Mouse (Mus musculus) liver, embryonic 15.5 days (tissue): ENCODE measurements around the gene Defb41. TPM values are rescaled to one million over a fixed set of nuclear protein-coding genes. Genes with fewer than 3 reads are reported as not detected.
"Not testable (repeated sequence)": the region's sequence is repeated elsewhere in the genome, so short reads cannot be mapped to it uniquely, and the experiment has no call there.

Source experiments
- ATAC-seq: fragments of 200-750 bp; cut with Nextera tagmentation; 2 replicates; pipeline ENCODE4 v1.8.0; 2017; ENCODE audit warnings: moderate number of reproducible peaks, mild to moderate bottlenecking, moderate library complexity; ENCODE audit not compliant: insufficient read depth
- H3K27ac ChIP-seq: fragments of 300-500 bp; sonication (generic); replicated peaks from 2 replicates; pipeline ENCODE4 v1.5.1; 2015; ENCODE audit warnings: mild to moderate bottlenecking, inconsistent platforms
- H3K27me3 ChIP-seq: fragments of 300-500 bp; sonication (generic); 2 replicates; pipeline ENCODE4 v1.6.1; 2015; ENCODE audit warnings: mild to moderate bottlenecking, inconsistent platforms
- H3K36me3 ChIP-seq: fragments of 300-500 bp; sonication (generic); replicated peaks from 2 replicates; pipeline ENCODE4 v1.6.1; 2015; ENCODE audit warnings: moderate library complexity, mild to moderate bottlenecking, inconsistent platforms
- H3K4me1 ChIP-seq: fragments of 300-500 bp; sonication (generic); replicated peaks from 2 replicates; pipeline ENCODE4 v1.6.1; 2015; ENCODE audit warnings: inconsistent platforms
- H3K4me2 ChIP-seq: fragments of 300-500 bp; sonication (generic); 2 replicates; pipeline ENCODE4 v1.6.1; 2015; ENCODE audit warnings: moderate library complexity, mild to moderate bottlenecking, inconsistent platforms
- H3K4me3 ChIP-seq: fragments of 300-500 bp; sonication (generic); replicated peaks from 2 replicates; pipeline ENCODE4 v1.5.1; 2015; ENCODE audit warnings: mild to moderate bottlenecking, inconsistent platforms
- H3K9ac ChIP-seq: fragments of 300-500 bp; sonication (generic); 2 replicates; pipeline ENCODE4 v1.6.1; 2015; ENCODE audit warnings: moderate library complexity, mild to moderate bottlenecking, inconsistent platforms
- H3K9me3 ChIP-seq: fragments of 300-500 bp; sonication (generic); replicated peaks from 2 replicates; pipeline ENCODE4 v1.6.1; 2016; ENCODE audit warnings: inconsistent platforms
- WGBS: fragments of 180-500 bp; shearing (Covaris S2); methylation state at CpG from one replicate; pipeline ENCODE4 v1.1.7; 2015; ENCODE audit warnings: mixed read lengths; ENCODE audit not compliant: insufficient replicate concordance; 5-methylcytosine and 5-hydroxymethylcytosine counted together
- polyA plus RNA-seq: library from polyadenylated mRNA; unstranded; fragments of >200 nt; fragmentation: Nextera tagmentation; extraction: Ambion mirVana; gene quantifications from 2 replicates; pipeline ENCODE4 v1.2.1, GENCODE M21; 2015

Gene Defb41
- polyA plus RNA-seq, result not detected in 2 replicates

DNA sequence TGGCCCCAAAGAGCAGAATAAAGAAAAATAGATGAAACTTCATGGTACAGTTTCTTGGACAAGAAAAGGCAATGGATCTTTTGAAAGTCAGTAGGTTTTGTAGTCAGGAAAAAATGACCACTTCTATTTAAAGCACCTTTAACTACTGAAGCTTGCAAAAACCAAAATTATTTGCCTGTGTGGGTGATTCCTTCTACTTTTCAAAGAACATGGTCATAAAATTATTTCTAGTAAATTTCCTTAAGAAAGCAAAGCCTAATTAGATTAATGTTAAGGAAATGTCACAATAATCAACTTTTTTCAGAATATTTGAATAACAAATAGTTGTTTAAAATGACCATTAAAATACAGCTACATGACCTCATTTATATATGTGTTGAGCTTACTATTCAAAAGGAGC, at the start of gene Defb41:
Defb41 (minus strand) TSS at position 101 of the 400 bp plus-strand sequence.
- Histone ChIP-seq H3K4me3 (no peak within 1 kb of the TSS), H3K9ac (no peak within 1 kb of the TSS), H3K4me1 (no peaks in the 10 kb centered on the region), H3K4me2 (no peak within 1 kb of the TSS), H3K27ac (no peak within 1 kb of the TSS), H3K36me3 (no peaks in the 10 kb centered on the region), H3K27me3 (no peaks in the 10 kb centered on the region), H3K9me3 (no peaks in the 10 kb centered on the region)
- no peak for ATAC-seq

DNA sequence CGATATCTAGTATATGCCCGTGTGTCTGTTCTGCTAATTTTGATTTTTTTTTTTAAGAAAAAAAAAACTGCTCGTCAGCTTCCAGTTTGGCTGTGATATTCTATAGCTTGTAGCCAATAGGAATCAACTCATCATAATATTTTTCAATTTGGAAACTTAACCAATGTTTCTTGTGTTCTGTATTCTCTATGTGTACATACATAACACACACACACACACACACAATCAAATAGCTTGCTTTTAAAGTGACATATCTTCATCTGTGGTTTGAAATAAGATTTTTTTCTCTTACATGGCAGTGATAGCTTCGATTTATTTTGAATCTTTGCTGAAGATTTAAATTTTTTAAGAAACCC, 43.5 kb upstream of the Defb41 start:
- Histone ChIP-seq H3K4me1 (no peaks in the 10 kb centered on the region), H3K27me3 (no peaks in the 10 kb centered on the region), H3K27ac (no peak overlapping the region), H3K36me3 (no peaks in the 10 kb centered on the region), H3K9ac (no peak overlapping the region), H3K9me3 (no peaks in the 10 kb centered on the region), H3K4me2 (no peak overlapping the region), H3K4me3 (no peak overlapping the region)
- 62% methylated on average over 4 of the region's 4 CpGs for WGBS
- ATAC-seq, result no peak

DNA sequence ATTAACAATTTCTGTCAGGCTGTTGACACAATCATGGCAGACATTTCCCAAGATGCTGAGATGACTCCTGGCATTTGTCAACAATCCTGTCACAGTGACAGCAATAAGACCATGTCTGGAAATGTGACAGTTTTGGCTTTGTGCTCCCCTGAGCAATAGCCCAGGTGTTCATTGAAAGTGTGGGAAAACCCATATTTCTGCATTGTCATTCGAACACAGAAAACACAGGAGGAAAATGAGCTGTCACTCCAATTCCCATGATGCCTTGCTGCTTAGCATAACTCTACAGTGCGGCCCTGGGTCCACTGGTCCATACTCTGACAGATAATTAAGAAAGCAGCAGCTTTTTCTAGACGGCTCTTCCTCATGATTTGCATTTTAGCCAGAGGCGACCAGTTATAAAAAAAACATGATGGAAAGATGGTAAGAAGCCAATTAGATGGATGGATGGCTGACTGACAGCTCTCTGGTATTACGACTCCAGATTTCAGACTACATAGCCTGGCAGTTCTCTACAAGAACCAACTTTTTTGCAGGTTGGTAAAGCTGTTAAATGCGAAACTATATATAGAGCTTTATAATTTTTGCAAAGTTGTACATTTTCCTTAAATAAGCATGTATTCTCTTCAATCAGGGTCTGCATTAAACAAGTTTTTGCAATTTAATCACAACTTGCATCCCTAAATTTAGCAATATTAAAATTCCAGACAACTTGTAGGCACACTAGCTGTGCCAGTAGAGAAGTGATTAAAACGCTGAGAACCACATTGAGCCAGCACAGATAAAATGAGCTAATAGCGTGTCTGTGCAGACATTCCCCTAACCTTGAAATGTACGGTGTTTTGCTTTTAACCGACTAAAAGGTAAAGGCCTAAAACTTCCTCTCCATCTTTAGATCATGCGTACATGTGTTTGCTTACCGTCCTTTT, 42.9 kb upstream of the Defb41 start:
- no peaks in the 10 kb centered on the region for H3K27me3 ChIP-seq
- H3K27ac ChIP-seq, result no peak overlapping the region
- H3K9ac ChIP-seq, result no peak overlapping the region
- H3K4me1 ChIP-seq, result no peaks in the 10 kb centered on the region
- no peaks in the 10 kb centered on the region for H3K36me3 ChIP-seq
- WGBS, result 69% methylated on average over 12 of the region's 12 CpGs
- no peak for ATAC-seq
- no peaks in the 10 kb centered on the region for H3K9me3 ChIP-seq
- no peak overlapping the region for H3K4me2 ChIP-seq
- no peak overlapping the region for H3K4me3 ChIP-seq

DNA sequence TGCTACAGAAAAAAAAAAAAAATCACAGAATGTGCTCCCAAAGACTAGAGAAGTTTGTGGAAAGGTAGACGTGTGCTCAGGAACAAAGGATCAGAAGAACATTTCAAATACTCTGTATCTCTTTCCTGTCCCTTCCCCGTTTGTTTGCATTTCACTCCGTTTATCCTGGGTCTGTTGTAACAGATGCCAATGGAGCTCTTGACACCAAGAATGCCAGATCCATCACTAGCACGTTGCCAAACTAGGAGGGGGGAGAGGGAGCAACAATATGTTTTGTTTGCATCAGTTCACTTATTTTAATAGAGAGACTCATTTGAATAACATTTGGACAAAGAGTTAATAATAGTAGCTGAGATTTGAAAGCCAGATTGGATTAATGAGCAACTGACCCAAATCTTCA, 27.6 kb upstream of the Defb41 start:
- no peaks in the 10 kb centered on the region for H3K4me1 ChIP-seq

DNA sequence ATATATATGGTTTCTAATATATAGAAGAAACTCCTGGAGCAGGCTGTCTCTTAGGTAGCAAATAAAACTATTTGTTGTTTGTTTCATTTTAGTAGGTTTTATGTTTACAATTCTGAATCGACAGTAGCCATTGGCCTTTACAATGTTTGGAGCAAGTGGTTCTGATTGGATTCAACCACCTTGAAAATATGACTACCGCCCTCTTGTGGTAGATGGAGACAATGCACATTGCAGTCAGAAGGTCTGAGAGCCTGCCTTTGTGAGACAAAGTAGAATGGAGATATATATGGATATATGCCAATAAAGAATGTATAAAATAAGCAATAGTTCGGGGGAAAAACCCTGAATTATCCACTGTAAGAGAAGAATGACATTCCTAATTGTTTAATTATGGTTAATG, 23.9 kb upstream of the Defb41 start:
- WGBS, result 19% methylated on average over 3 of the region's 3 CpGs
- H3K9ac ChIP-seq, result no peak overlapping the region
- no peak overlapping the region for H3K27ac ChIP-seq
- no peaks in the 10 kb centered on the region for H3K27me3 ChIP-seq
- no peaks in the 10 kb centered on the region for H3K36me3 ChIP-seq
- no peaks in the 10 kb centered on the region for H3K4me1 ChIP-seq
- ATAC-seq, result no peak
- H3K4me3 ChIP-seq, result no peak overlapping the region
- H3K9me3 ChIP-seq, result no peaks in the 10 kb centered on the region
- H3K4me2 ChIP-seq, result no peak overlapping the region

More for the DNA sequence above, 27.6 kb upstream of the Defb41 start:
- Histone ChIP-seq H3K36me3 (no peaks in the 10 kb centered on the region), H3K27me3 (no peaks in the 10 kb centered on the region), H3K4me3 (no peak overlapping the region), H3K27ac (no peak overlapping the region), H3K4me2 (no peak overlapping the region), H3K9me3 (no peaks in the 10 kb centered on the region), H3K9ac (no peak overlapping the region)
- WGBS, result 33% methylated on average over 4 of the region's 4 CpGs
- ATAC-seq, result no peak

DNA sequence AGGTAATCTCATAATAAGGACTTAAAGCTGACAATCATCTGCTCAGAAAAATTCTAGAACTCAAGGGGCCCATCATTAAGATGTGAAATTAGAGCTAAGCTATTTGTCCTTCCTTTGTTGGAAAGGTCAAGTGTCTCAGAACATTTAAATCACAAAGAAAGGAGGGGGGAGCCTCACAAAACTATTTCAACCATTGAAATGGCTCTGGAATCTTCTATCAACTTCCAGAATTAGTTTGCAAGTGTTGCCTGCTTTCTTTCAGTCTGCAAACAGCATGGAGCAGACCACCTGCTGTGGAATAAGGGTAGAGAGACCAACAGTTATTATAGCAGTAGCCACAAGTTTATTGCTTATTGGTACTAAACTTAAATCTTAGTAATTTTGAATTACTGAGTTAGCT, 22.4 kb upstream of the Defb41 start:
- Histone ChIP-seq H3K9ac (no peak overlapping the region), H3K27ac (no peak overlapping the region), H3K4me2 (no peak overlapping the region), H3K4me1 (no peaks in the 10 kb centered on the region), H3K9me3 (no peaks in the 10 kb centered on the region), H3K4me3 (no peak overlapping the region), H3K36me3 (no peaks in the 10 kb centered on the region), H3K27me3 (no peaks in the 10 kb centered on the region)
- ATAC-seq, result no peak

DNA sequence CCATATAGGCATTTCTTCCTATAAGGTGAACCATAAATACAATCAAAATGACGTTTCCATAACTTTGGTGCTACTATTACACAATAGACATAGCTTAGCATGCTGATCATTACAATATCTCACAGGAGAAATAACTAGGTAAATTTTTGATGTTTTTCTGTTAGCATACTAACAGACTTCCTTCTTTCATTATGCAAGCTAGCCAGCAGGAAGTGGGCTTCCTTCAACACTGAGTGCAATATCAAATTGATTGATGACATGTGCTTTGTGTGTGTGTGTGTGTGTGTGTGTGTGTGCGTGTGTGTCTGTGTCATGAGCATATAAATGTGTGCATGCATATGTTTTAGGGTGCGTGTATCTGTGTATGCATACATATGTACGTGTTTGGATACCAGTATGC, 6.2 kb upstream of the Defb41 start:
- no peak for ATAC-seq

DNA sequence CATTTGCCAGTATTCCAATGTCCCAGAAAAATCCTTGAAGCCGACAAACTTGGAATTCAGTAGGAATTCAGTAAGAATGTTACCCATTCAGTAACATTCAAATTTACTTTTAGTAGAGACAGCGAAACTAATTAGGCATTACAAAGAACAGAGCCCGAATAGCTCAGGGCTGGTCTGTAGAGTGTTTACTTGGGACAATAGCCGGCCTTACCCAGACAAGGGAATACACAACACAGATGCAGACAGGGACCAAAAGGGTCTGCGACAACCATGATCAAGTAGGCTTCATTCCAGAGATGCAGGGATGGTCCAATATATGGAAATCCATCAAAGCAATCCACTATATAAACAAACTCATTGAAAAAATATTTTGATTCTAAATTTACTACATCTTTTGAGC, 3.9 kb upstream of the Defb41 start:
- Histone ChIP-seq H3K4me3 (no peak overlapping the region), H3K27ac (no peak overlapping the region), H3K9me3 (no peaks in the 10 kb centered on the region), H3K36me3 (no peaks in the 10 kb centered on the region), H3K4me1 (no peaks in the 10 kb centered on the region), H3K9ac (no peak overlapping the region), H3K27me3 (no peaks in the 10 kb centered on the region), H3K4me2 (no peak overlapping the region)
- no peak for ATAC-seq
- WGBS, result 69% methylated on average over 5 of the region's 5 CpGs

More for the DNA sequence above, 6.2 kb upstream of the Defb41 start:
- no peak overlapping the region for H3K9ac ChIP-seq
- WGBS, result 39% methylated on average over 4 of the region's 4 CpGs
- H3K27ac ChIP-seq, result no peak overlapping the region
- H3K4me2 ChIP-seq, result no peak overlapping the region
- H3K4me1 ChIP-seq, result no peaks in the 10 kb centered on the region
- H3K9me3 ChIP-seq, result no peaks in the 10 kb centered on the region
- no peaks in the 10 kb centered on the region for H3K36me3 ChIP-seq
- H3K4me3 ChIP-seq, result no peak overlapping the region
- no peaks in the 10 kb centered on the region for H3K27me3 ChIP-seq

DNA sequence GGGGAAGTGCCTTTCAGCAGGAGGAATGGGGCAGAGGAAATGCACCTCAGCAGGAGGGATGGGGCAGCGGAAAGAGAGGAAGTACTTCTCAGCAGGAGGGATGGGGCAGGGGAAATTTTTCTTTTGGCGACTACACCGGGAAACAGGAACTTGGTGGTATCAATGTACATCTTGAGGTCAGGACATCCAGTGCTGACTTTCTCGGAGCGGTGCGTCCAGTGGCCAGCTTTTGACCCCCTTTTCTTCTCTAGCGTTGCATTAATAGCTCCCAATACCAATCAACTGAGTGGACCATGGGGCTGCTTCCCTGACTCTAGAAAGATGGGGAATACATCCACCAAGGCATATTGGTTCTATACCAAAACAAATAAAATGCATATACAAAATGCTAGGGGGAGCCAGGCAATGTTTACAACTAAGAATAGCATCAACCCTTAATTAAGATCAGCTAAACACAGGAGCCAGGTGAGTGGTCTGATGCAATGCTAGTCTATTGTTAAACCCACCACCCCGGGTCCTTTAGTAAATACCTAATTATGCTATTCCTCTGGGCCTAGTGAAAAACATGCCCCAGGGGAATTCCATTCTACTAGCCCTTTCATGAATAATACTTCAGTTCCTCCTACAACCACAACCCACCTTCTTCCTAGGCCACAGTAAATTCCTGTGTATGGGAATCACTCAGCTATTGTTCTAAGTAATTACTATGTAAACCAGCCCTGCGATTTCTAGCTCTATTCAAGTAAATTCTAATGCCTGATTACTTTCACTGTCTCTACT, 18.9 kb downstream of the Defb41 start:
- not testable (repeated sequence) for ATAC-seq, H3K27ac ChIP-seq, H3K9ac ChIP-seq, H3K27me3 ChIP-seq, H3K36me3 ChIP-seq, H3K4me1 ChIP-seq, H3K4me3 ChIP-seq, H3K9me3 ChIP-seq, H3K4me2 ChIP-seq
- 78% methylated on average over 9 of the region's 9 CpGs for WGBS

DNA sequence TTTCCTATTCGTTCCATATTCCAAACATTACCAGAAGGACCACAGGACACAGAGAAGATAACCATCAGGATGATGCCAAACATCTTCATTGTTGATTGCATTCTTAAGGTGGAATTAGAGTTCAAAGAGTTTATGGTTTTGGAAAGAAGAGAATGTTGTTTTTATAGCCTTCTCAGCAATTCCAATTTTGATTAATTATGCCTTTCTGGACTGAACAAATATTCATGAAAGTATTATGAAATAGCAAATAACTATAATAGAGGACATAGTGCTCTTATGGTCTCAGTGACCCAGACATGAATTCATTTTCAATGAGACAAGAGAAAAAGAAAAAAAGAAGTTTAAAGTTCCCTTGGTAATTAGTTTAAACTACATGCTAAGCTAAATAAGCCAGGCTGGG, 27.6 kb downstream of the Defb41 start, which contains the start of gene Defb18:
Defb18 (minus strand) TSS at position 101 of the 400 bp plus-strand sequence.
- 38% methylated on average over 1 of the region's 1 CpGs for WGBS
- no peak within 1 kb of the TSS for H3K4me2 ChIP-seq
- no peak within 1 kb of the TSS for H3K27ac ChIP-seq

DNA sequence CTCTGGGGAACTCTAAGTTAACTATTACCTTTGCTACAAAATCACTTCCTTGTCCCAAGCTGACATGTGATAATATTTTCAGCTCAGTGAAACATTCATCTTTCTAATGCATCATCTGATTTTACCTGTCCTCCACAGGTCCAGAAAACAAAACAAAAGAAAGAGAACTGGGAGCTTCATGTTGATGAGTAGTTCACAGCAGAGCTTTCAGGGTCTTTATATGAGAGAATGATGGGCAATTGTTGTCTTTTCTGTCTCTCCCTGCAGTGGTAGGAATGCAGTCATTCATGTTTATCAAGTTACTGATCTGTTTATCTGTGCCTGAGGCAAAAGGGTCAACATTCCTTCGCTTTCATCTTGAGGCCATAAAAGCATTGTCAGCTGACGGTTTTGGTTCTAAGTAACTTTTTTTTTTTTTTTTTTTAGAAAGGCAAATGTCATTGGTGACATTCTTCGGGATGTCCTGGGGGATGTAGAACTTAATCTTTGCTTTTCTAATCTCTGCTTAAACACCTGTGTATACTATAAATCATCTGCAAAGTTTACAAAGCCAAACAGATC, 41.5 kb downstream of the Defb41 start:
- no peaks in the 10 kb centered on the region for H3K27me3 ChIP-seq
- no peak overlapping the region for H3K4me2 ChIP-seq
- no peak overlapping the region for H3K4me3 ChIP-seq
- 19% methylated on average over 3 of the region's 3 CpGs for WGBS
- H3K9me3 ChIP-seq, result no peaks in the 10 kb centered on the region
- ATAC-seq, result no peak
- no peaks in the 10 kb centered on the region for H3K4me1 ChIP-seq
- H3K9ac ChIP-seq, result no peak overlapping the region
- H3K27ac ChIP-seq, result no peak overlapping the region
- no peaks in the 10 kb centered on the region for H3K36me3 ChIP-seq

More for the DNA sequence above, 27.6 kb downstream of the Defb41 start, which contains the start of gene Defb18:
- no peak within 1 kb of the TSS for H3K4me3 ChIP-seq
- no peaks in the 10 kb centered on the region for H3K27me3 ChIP-seq
- no peak for ATAC-seq
- H3K9me3 ChIP-seq, result no peaks in the 10 kb centered on the region
- no peak within 1 kb of the TSS for H3K9ac ChIP-seq
- no peaks in the 10 kb centered on the region for H3K4me1 ChIP-seq
- no peaks in the 10 kb centered on the region for H3K36me3 ChIP-seq
